Mouse (Mus musculus): ENCODE measurements around the gene Ssmem1.
A peak's percentile ranks its signal among the peaks of the same experiment; 100 is the strongest.

Ssmem1 gene

GRCm38 (mm10) chr6:30526586-30527515 lies 17.2 kb downstream of the Ssmem1 start:
- no peak for DNase-seq (ENCODE audit: low spot score)

- no peak for DNase-seq (ENCODE audit: low spot score)
These were observed 19.2 kb downstream of the Ssmem1 start for GRCm38 (mm10) chr6:30528800-30529199.

- DNase-seq (ENCODE audit: low spot score) = peak; percentile 29
These were observed 25.7 kb downstream of the Ssmem1 start for GRCm38 (mm10) chr6:30535340-30535739.

GRCm38 (mm10) chr6:30538240-30538639 lies 28.6 kb downstream of the Ssmem1 start:
- no peak for DNase-seq (ENCODE audit: low spot score)

GRCm38 (mm10) chr6:30538800-30539199 lies 29.2 kb downstream of the Ssmem1 start:
- no peak for DNase-seq (ENCODE audit: low spot score)

GRCm38 (mm10) chr6:30541009-30541799 lies 31.6 kb downstream of the Ssmem1 start, which contains the start of gene Cpa2:
Cpa2 (plus strand) TSS chr6:30541582.
- DNase-seq (ENCODE audit: low spot score) = no peak

- DNase-seq (ENCODE audit: low spot score) = no peak
These were observed 32.6 kb downstream of the Ssmem1 start for GRCm38 (mm10) chr6:30542277-30542676.

GRCm38 (mm10) chr6:30543077-30543476 lies 33.4 kb downstream of the Ssmem1 start:
- DNase-seq (ENCODE audit: low spot score) = no peak

- no peak for DNase-seq (ENCODE audit: low spot score)
These were observed 34.2 kb downstream of the Ssmem1 start for GRCm38 (mm10) chr6:30543851-30544250.

GRCm38 (mm10) chr6:30545689-30546088 lies 36.0 kb downstream of the Ssmem1 start:
- no peak for DNase-seq (ENCODE audit: low spot score)

GRCm38 (mm10) chr6:30546571-30547273 lies 37.1 kb downstream of the Ssmem1 start:
- peak; percentile 10 for DNase-seq (ENCODE audit: low spot score)

GRCm38 (mm10) chr6:30547274-30547645 lies 37.6 kb downstream of the Ssmem1 start:
- no peak for DNase-seq (ENCODE audit: low spot score)

GRCm38 (mm10) chr6:30547656-30548306 lies 38.1 kb downstream of the Ssmem1 start:
- peak; percentile 21 for DNase-seq (ENCODE audit: low spot score)

GRCm38 (mm10) chr6:30549231-30549761 lies 39.6 kb downstream of the Ssmem1 start:
- no peak for DNase-seq (ENCODE audit: low spot score)

GRCm38 (mm10) chr6:30550496-30551192 lies 41.0 kb downstream of the Ssmem1 start:
- DNase-seq (ENCODE audit: low spot score) = no peak

- DNase-seq (ENCODE audit: low spot score) = no peak
These were observed 41.5 kb downstream of the Ssmem1 start for GRCm38 (mm10) chr6:30551193-30551515.

- no peak for DNase-seq (ENCODE audit: low spot score)
These were observed 42.3 kb downstream of the Ssmem1 start for GRCm38 (mm10) chr6:30551644-30552580.

- DNase-seq (ENCODE audit: low spot score) = no peak
These were observed 43.0 kb downstream of the Ssmem1 start for GRCm38 (mm10) chr6:30552628-30553027.

- no peak for DNase-seq (ENCODE audit: low spot score)
These were observed 43.8 kb downstream of the Ssmem1 start for GRCm38 (mm10) chr6:30553381-30554010.
